Comparison of ENCODE assay signal across 8 mouse cellular contexts in genomic region chr4:156203001-156203412, GRCm38 (mm10). TPM values are rescaled to one million over a fixed set of nuclear protein-coding genes. Genes with fewer than 3 reads are reported as not detected.
DNase-seq lines count a peak whose midpoint lies in the region; ATAC-seq and TF ChIP-seq lines count a peak whose summit lies in the region.

AW011738 (plus strand) TSS chr4:156203304.

- H3K27ac ChIP-seq in cortical plate, adult 2 months (ENCODE audit: insufficient read depth, low read length) = no peak within 1 kb of the TSS
- H3K27ac ChIP-seq in limb, embryonic 14.5 days (replicated peaks; ENCODE audit: low read depth, low read length) = no peak within 1 kb of the TSS
- H3K27ac ChIP-seq in midbrain, embryonic 13.5 days = peak within 1 kb of the TSS; percentile 77

- DNase-seq in 3134 (ENCODE audit: extremely low read depth, insufficient read length, low spot score) (peak; percentile 84), ZHBTc4 (ENCODE audit: low read depth, low spot score) (peak; percentile 79)
- peak; percentile 76 for DNase-seq in gastrocnemius, postnatal 14 days
- peak; percentile 92 for DNase-seq in induced T-regulatory cell, adult 2 months (ENCODE audit: low read depth)
- peak; percentile 60 for DNase-seq in limb, embryonic 14.5 days (ENCODE audit: low spot score)
- DNase-seq in spleen, postnatal 36 days (ENCODE audit: low spot score in 2 of 2) = peak; percentile 80 to 82

- intact Hi-C loops in gastrocnemius, postnatal 14 days (cut with DNase I; ENCODE audit: low total_unique reads) = no loop called here

- no peaks in the 10 kb centered on the region; the same call in 1 of the 2 replicates for H3K4me1 ChIP-seq in cortical plate, adult 2 months (ENCODE audit: control insufficient read depth, insufficient read depth, low read length)
- H3K4me1 ChIP-seq in limb, embryonic 14.5 days (ENCODE audit: control insufficient read depth, insufficient read depth, low read length) = no peaks in the 10 kb centered on the region; the same call in none of the 2 replicates
- H3K4me1 ChIP-seq in midbrain, embryonic 13.5 days (replicated peaks) = peaks cover 31% of the 10 kb centered on the region

- TF ChIP-seq CTCF in cortical plate, adult 2 months (IDR thresholded peaks at IDR 0.05; ENCODE audit: extremely low read depth, insufficient read depth, low read length) = no peak

- H3K4me3 ChIP-seq in cortical plate, adult 2 months (ENCODE audit: insufficient read depth, low read length) = peak within 1 kb of the TSS; percentile 52
- H3K4me3 ChIP-seq in limb, embryonic 14.5 days (replicated peaks; ENCODE audit: low read length) = peak within 1 kb of the TSS; percentile 52
- peak within 1 kb of the TSS; percentile 58 for H3K4me3 ChIP-seq in midbrain, embryonic 13.5 days (replicated peaks)

- H3K36me3 ChIP-seq in limb, embryonic 14.5 days (ENCODE audit: control insufficient read depth, insufficient read depth, low read length) = no peaks in the 10 kb centered on the region
- no peaks in the 10 kb centered on the region; the same call in 1 of the 2 replicates for H3K36me3 ChIP-seq in midbrain, embryonic 13.5 days

- H3K27me3 ChIP-seq in limb, embryonic 14.5 days (ENCODE audit: control insufficient read depth, insufficient read depth, low read length) = peaks cover 22% of the 10 kb centered on the region
- H3K27me3 ChIP-seq in midbrain, embryonic 13.5 days = peaks cover 22% of the 10 kb centered on the region

- H3K9me3 ChIP-seq in limb, embryonic 14.5 days (ENCODE audit: control insufficient read depth, low read length) = no peaks in the 10 kb centered on the region
- H3K9me3 ChIP-seq in midbrain, embryonic 13.5 days = no peaks in the 10 kb centered on the region

- 0 out of 2 replicates have a peak, but pooled peaks have one; percentile 34 for TF ChIP-seq POLR2A in cortical plate, adult 2 months (IDR thresholded peaks at IDR 0.05; ENCODE audit: extremely low read depth, insufficient read depth, low read length)
- no peak for TF ChIP-seq POLR2A in limb, embryonic 14.5 days (IDR thresholded peaks at IDR 0.05; ENCODE audit: borderline replicate concordance, extremely low read depth, insufficient read depth, insufficient read length)

- WGBS in limb, embryonic 14.5 days = under 1% methylated on average over 32 of the region's 39 CpGs
- WGBS in midbrain, embryonic 13.5 days = under 1% methylated on average over 35 of the region's 39 CpGs

- peak within 1 kb of the TSS; percentile 55 for H3K9ac ChIP-seq in limb, embryonic 14.5 days (ENCODE audit: low read depth, low read length, severe bottlenecking)
- peak within 1 kb of the TSS; percentile 74 for H3K9ac ChIP-seq in midbrain, embryonic 13.5 days (replicated peaks)

- peak; percentile 81 for ATAC-seq in limb, embryonic 14.5 days (ENCODE audit: low FRiP score, low read depth)
- peak; percentile 72 for ATAC-seq in midbrain, embryonic 13.5 days

- peak within 1 kb of the TSS; percentile 98 for H3K4me2 ChIP-seq in limb, embryonic 14.5 days (replicated peaks; ENCODE audit: low read depth, low read length, severe bottlenecking)
- H3K4me2 ChIP-seq in midbrain, embryonic 13.5 days (replicated peaks) = peak within 1 kb of the TSS; percentile 89

RNA-seq across cellular contexts. Expression of gene AW011738, which starts in this region (rescaled TPM):
- 3.5 and 3.7 TPM in 2 replicates for polyA plus RNA-seq in cortical plate, adult 2 months (2012; rRNA removed)
- total RNA-seq in gastrocnemius, postnatal 14 days (2021) = 1 to 10 TPM; 2.9 to 3.3 TPM
- polyA plus RNA-seq in limb, embryonic 14.5 days (2012; rRNA removed) = 2.2 and 2.4 TPM in 2 replicates
- 0.41 and 1.4 TPM in 2 replicates for polyA plus RNA-seq in limb, embryonic 14.5 days (2014; fragmentation: Nextera tagmentation; extraction: Ambion mirVana)
- 5.3 and 6.9 TPM in 2 replicates for polyA plus RNA-seq in midbrain, embryonic 13.5 days (2015; fragmentation: Nextera tagmentation; extraction: Ambion mirVana)
